Mouse (Mus musculus) embryonic fibroblast, embryonic 13.5 days (primary cell): Measurements from ENCODE around the gene Ube4b.

Experiments used
- CTCF ChIP-seq: IDR thresholded peaks from 2 replicates; pipeline ENCODE4 v1.5.1; 2011; ENCODE audit warnings: mild to moderate bottlenecking, control low read depth, low read length, moderate library complexity, borderline replicate concordance; ENCODE audit not compliant: insufficient read depth
- POLR2A ChIP-seq: IDR thresholded peaks from 2 replicates; pipeline ENCODE4 v1.6.1; 2011; ENCODE audit warnings: low read depth, mild to moderate bottlenecking, control low read depth, low read length, moderate library complexity

DNA sequence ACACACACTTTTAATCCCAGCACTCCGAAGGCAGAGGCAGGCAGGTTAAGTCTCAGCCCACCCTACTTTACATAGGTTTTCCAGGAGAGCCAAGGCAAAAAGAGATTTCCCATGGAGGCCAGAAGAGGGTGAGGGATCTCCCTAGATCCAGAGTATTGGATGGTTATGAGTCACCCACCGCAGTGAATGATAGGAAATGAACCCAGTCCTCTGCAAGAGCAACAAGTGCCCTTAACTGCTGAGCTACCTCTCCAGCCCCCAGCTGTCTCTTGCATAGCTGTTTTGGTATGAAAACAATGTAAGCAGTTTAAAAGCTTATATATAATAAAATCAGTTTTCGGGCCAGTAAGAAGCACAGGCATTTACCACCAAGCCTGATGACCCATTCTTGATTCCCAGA, 143.5 kb downstream of the Ube4b start:
- TF ChIP-seq CTCF = no peak
- TF ChIP-seq POLR2A = no peak
